Mouse (Mus musculus) bone marrow macrophage, adult 2 months (primary cell): Measurements from ENCODE around the gene Col17a1.

ENCODE experiments used
- CTCF ChIP-seq: IDR thresholded peaks from 2 replicates; pipeline ENCODE4 v1.5.1; 2012; ENCODE audit warnings: low read depth, mild to moderate bottlenecking, low read length, moderate library complexity
- POLR2A ChIP-seq: IDR thresholded peaks from 2 replicates; pipeline ENCODE4 v1.6.1; 2012; ENCODE audit warnings: mild to moderate bottlenecking, low read depth, low read length, borderline replicate concordance

- TF ChIP-seq CTCF (no peak), POLR2A (no peak)
These were observed 3.8 kb upstream of the Col17a1 start for GRCm38 (mm10) chr19:47695725-47696124.
